Mouse (Mus musculus) layer of hippocampus, postnatal 10 days (tissue): ENCODE results near the gene Mdm2. TPM values are rescaled to one million over a fixed set of nuclear protein-coding genes. Genes with fewer than 3 reads are reported as not detected.

Experiments used
- DNase-seq, 2 experiments: peaks; one replicate each; pipeline ENCODE4 v3.0.0; 2021; ENCODE audit warnings: low spot score in 2 of 2
- total RNA-seq, 2 experiments: library from RNA; stranded (reverse); gene quantifications; 2 replicates each; pipeline ENCODE4 v1.2.3; 2021

Mdm2 gene
- total RNA-seq, 2 experiments from 2014 or later, result 51.5 to 57.3 TPM

GRCm38 (mm10) chr10:117685171-117685848 is 25.2 kb downstream of the Mdm2 start:
- DNase-seq, result no peak

- no peak for DNase-seq
These were observed 26.0 kb downstream of the Mdm2 start for GRCm38 (mm10) chr10:117684298-117685170.

- no peak for DNase-seq
These were observed 26.9 kb downstream of the Mdm2 start for GRCm38 (mm10) chr10:117683734-117684037.

- no peak for DNase-seq
These were observed 27.5 kb downstream of the Mdm2 start for GRCm38 (mm10) chr10:117682858-117683733.

- DNase-seq, result peak; percentile 51 to 56
These were observed 28.3 kb downstream of the Mdm2 start for GRCm38 (mm10) chr10:117681999-117682857.

GRCm38 (mm10) chr10:117681543-117681942 is 29.0 kb downstream of the Mdm2 start:
- no peak for DNase-seq

GRCm38 (mm10) chr10:117680868-117681513 is 29.6 kb downstream of the Mdm2 start:
- DNase-seq, result no peak

GRCm38 (mm10) chr10:117679963-117680473 is 30.5 kb downstream of the Mdm2 start:
- no peak for DNase-seq

- DNase-seq, result no peak
These were observed 31.4 kb downstream of the Mdm2 start for GRCm38 (mm10) chr10:117679029-117679686.

GRCm38 (mm10) chr10:117678357-117678756 is 32.2 kb downstream of the Mdm2 start:
- DNase-seq, result no peak

- no peak for DNase-seq
These were observed 32.9 kb downstream of the Mdm2 start for GRCm38 (mm10) chr10:117677494-117678236.

- peak; percentile 49 to 54 for DNase-seq
These were observed 33.8 kb downstream of the Mdm2 start for GRCm38 (mm10) chr10:117676644-117677313.

GRCm38 (mm10) chr10:117676036-117676643 is 34.4 kb downstream of the Mdm2 start:
- DNase-seq, result peak; percentile 42 to 56

GRCm38 (mm10) chr10:117675096-117676035 is 35.2 kb downstream of the Mdm2 start:
- peak; percentile 82 to 85 for DNase-seq

GRCm38 (mm10) chr10:117674359-117675019 is 36.1 kb downstream of the Mdm2 start:
- no peak for DNase-seq

- DNase-seq, result no peak
These were observed 36.6 kb downstream of the Mdm2 start for GRCm38 (mm10) chr10:117673913-117674312.
